Mouse (Mus musculus) myocyte (in vitro differentiated cells): ENCODE measurements at regions not wholly inside any gene's neighbourhood (a gene's known extent, or its start where the extent isn't known, plus 50 kb on each side); places are given as distances from the start of the nearest gene placed in this dataset.

Experiments
- MAX ChIP-seq: IDR thresholded peaks from one replicate; pipeline ENCODE4 v1.6.1; 2011; ENCODE audit warnings: low read depth, mild to moderate bottlenecking, control low read depth
- MYOG ChIP-seq, 3 experiments: IDR thresholded peaks; one replicate each; pipeline ENCODE4 v1.6.1; 2011; ENCODE audit warnings: control low read depth in 2 of 3, low read depth in 2 of 3, mild to moderate bottlenecking in 2 of 3; ENCODE audit not compliant: insufficient read length in 2 of 3, control insufficient read depth in 1 of 3, insufficient read depth in 1 of 3
- POLR2A ChIP-seq: IDR thresholded peaks from one replicate; pipeline ENCODE4 v1.6.1; 2011; ENCODE audit warnings: low read depth, mild to moderate bottlenecking, control low read depth, moderate library complexity; ENCODE audit not compliant: insufficient read length
- TCF12 ChIP-seq: IDR thresholded peaks from one replicate; pipeline ENCODE4 v1.6.1; 2011; ENCODE audit warnings: mild to moderate bottlenecking, control low read depth; ENCODE audit not compliant: poor library complexity, insufficient read depth, severe bottlenecking
- USF1 ChIP-seq: IDR thresholded peaks from one replicate; pipeline ENCODE4 v1.6.1; 2011; ENCODE audit warnings: low read depth, mild to moderate bottlenecking, control low read depth, moderate library complexity

GRCm38 (mm10) chr16:70021436-70021835 is 157.9 kb upstream of the Speer2 start:
- TF ChIP-seq USF1, result no peak
- TF ChIP-seq MAX, result no peak
- no peak for TF ChIP-seq POLR2A
- TF ChIP-seq TCF12, result no peak
- no peak for TF ChIP-seq MYOG (IDR thresholded peaks at IDR 0.05; ENCODE audit: control insufficient read depth in 1 of 3, insufficient read depth in 1 of 3, insufficient read length in 2 of 3, low read depth in 2 of 3)
